Comparison of ENCODE assay signal across 11 mouse cellular contexts in the genomic region with DNA sequence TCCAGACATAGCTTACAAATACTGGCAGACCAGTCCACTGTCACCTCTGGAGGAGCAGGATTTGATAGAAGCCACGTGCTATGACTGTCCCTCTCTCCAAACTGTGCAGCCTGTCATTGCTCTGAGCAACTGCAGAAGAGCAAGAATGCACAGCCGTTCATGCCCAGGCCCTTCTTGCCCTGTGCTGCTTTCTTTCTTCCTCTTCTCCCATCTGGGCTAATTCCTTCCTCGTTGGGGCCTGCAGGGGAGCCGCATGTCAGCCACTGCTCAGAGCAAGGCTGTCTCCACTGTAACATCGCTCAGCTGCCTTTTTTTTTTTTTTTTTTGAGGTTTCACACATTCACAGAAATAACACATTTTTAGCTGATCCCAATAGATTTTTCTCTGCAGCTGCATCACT.
DNase-seq lines count a peak whose midpoint lies in the region; ATAC-seq and TF ChIP-seq lines count a peak whose summit lies in the region.
"Had no signal": no experiment of that assay in that cellular context is flagged by ENCODE, and none has a peak within 500 bp of the region (broad histone marks: within the 10 kb centered on the region; RNA-seq: fewer than 3 reads in every experiment).

No protein-coding gene starts in this region.

- no peak overlapping the region for H3K4me3 ChIP-seq in hindbrain, embryonic 14.5 days (replicated peaks; ENCODE audit: low read length)
- no peak overlapping the region for H3K4me3 ChIP-seq in hindbrain, embryonic 10.5 days
- H3K4me3 ChIP-seq in bone marrow macrophage, adult 2 months (ENCODE audit: insufficient read depth, low read length) = no peak overlapping the region
- no peak overlapping the region for H3K4me3 ChIP-seq in forebrain, embryonic 16.5 days (replicated peaks; ENCODE audit: low read length)
- H3K4me3 ChIP-seq in midbrain, embryonic 14.5 days (replicated peaks; ENCODE audit: low read depth, low read length) = no peak overlapping the region
- no peak overlapping the region for H3K4me3 ChIP-seq in kidney, embryonic 15.5 days (replicated peaks)
- H3K4me3 ChIP-seq: liver, embryonic 12.5 days had no signal

- H3K27me3 ChIP-seq in hindbrain, embryonic 14.5 days (ENCODE audit: control insufficient read depth, insufficient read depth, low read length) = no peaks in the 10 kb centered on the region
- no peaks in the 10 kb centered on the region for H3K27me3 ChIP-seq in hindbrain, embryonic 10.5 days (ENCODE audit: insufficient read depth, poor library complexity, severe bottlenecking)
- H3K27me3 ChIP-seq in forebrain, embryonic 16.5 days (replicated peaks; ENCODE audit: control insufficient read depth, insufficient read depth, low read length) = no peaks in the 10 kb centered on the region
- no peaks in the 10 kb centered on the region for H3K27me3 ChIP-seq in midbrain, embryonic 14.5 days (ENCODE audit: control insufficient read depth, insufficient read depth, low read length)
- no peaks in the 10 kb centered on the region for H3K27me3 ChIP-seq in kidney, embryonic 15.5 days
- H3K27me3 ChIP-seq: liver, embryonic 12.5 days had no signal

- peaks cover 26% of the 10 kb centered on the region for H3K4me1 ChIP-seq in hindbrain, embryonic 14.5 days (replicated peaks; ENCODE audit: control insufficient read depth, insufficient read depth, low read length)
- H3K4me1 ChIP-seq in hindbrain, embryonic 10.5 days (replicated peaks) = no peaks in the 10 kb centered on the region
- peaks cover 30% of the 10 kb centered on the region for H3K4me1 ChIP-seq in bone marrow macrophage, adult 2 months (ENCODE audit: control insufficient read depth, insufficient read depth, low read length)
- H3K4me1 ChIP-seq in forebrain, embryonic 16.5 days (replicated peaks; ENCODE audit: control insufficient read depth, insufficient read depth, low read length) = peaks cover 38% of the 10 kb centered on the region
- peaks cover 3% of the 10 kb centered on the region; the same call in 1 of the 2 replicates for H3K4me1 ChIP-seq in midbrain, embryonic 14.5 days (ENCODE audit: control insufficient read depth, insufficient read depth, low read length)
- H3K4me1 ChIP-seq in kidney, embryonic 15.5 days = 0 out of 2 replicates have a peak, but pooled peaks cover 6% of the 10 kb centered on the region
- H3K4me1 ChIP-seq: liver, embryonic 12.5 days had no signal

- TF ChIP-seq POLR2A in bone marrow macrophage, adult 2 months (IDR thresholded peaks at IDR 0.05; ENCODE audit: borderline replicate concordance, low read depth, low read length) = no peak

- no peak for DNase-seq in hindbrain, embryonic 14.5 days (ENCODE audit: low spot score)
- DNase-seq in hindbrain, embryonic 10.5 days (ENCODE audit: low spot score) = no peak
- peak; percentile 32 for DNase-seq in midbrain, embryonic 14.5 days
- no peak for DNase-seq in ovary, adult 18-20 months (ENCODE audit: low spot score)
- DNase-seq in cerebellum, adult 11 months = no peak
- DNase-seq: gastrocnemius, postnatal 10 days had no signal

- ATAC-seq in hindbrain, embryonic 14.5 days (ENCODE audit: low FRiP score) = 0 out of 2 replicates have a peak, but pooled peaks have one; percentile 44
- ATAC-seq in forebrain, embryonic 16.5 days = peak; percentile 80
- ATAC-seq in midbrain, embryonic 14.5 days (ENCODE audit: low FRiP score, low TSS enrichment) = no peak
- ATAC-seq in kidney, embryonic 15.5 days (replicated peaks; ENCODE audit: low FRiP score) = no peak
- ATAC-seq: CD4-positive, CD25-positive, alpha-beta regulatory T cell, adult 4 months; liver, embryonic 12.5 days had no signal

- peaks cover 39% of the 10 kb centered on the region for H3K36me3 ChIP-seq in hindbrain, embryonic 14.5 days (replicated peaks; ENCODE audit: control insufficient read depth, insufficient read depth)
- peaks cover 61% of the 10 kb centered on the region for H3K36me3 ChIP-seq in hindbrain, embryonic 10.5 days
- peaks cover 2% of the 10 kb centered on the region; the same call in 1 of the 2 replicates for H3K36me3 ChIP-seq in forebrain, embryonic 16.5 days (ENCODE audit: control insufficient read depth, insufficient read depth)
- H3K36me3 ChIP-seq in midbrain, embryonic 14.5 days (ENCODE audit: control insufficient read depth, insufficient read depth, low read length) = peaks cover 28% of the 10 kb centered on the region
- H3K36me3 ChIP-seq in kidney, embryonic 15.5 days = peaks cover 52% of the 10 kb centered on the region

- 31% methylated on average over 5 of the region's 5 CpGs for WGBS in hindbrain, embryonic 14.5 days
- WGBS in hindbrain, embryonic 10.5 days = 78% methylated on average over 5 of the region's 5 CpGs
- WGBS in forebrain, embryonic 16.5 days = 3% methylated on average over 5 of the region's 5 CpGs
- 33% methylated on average over 5 of the region's 5 CpGs for WGBS in midbrain, embryonic 14.5 days
- WGBS in kidney, embryonic 15.5 days = 44% methylated on average over 5 of the region's 5 CpGs

- H3K9me3 ChIP-seq in hindbrain, embryonic 14.5 days (ENCODE audit: control insufficient read depth, low read length) = no peaks in the 10 kb centered on the region
- no peaks in the 10 kb centered on the region for H3K9me3 ChIP-seq in hindbrain, embryonic 10.5 days
- no peaks in the 10 kb centered on the region for H3K9me3 ChIP-seq in forebrain, embryonic 16.5 days (ENCODE audit: control insufficient read depth, low read length)
- no peaks in the 10 kb centered on the region for H3K9me3 ChIP-seq in midbrain, embryonic 14.5 days (ENCODE audit: control insufficient read depth, low read length)
- no peaks in the 10 kb centered on the region for H3K9me3 ChIP-seq in kidney, embryonic 15.5 days (replicated peaks)
- H3K9me3 ChIP-seq: liver, embryonic 12.5 days had no signal

- TF ChIP-seq CTCF in bone marrow macrophage, adult 2 months (IDR thresholded peaks at IDR 0.05; ENCODE audit: low read depth, low read length) = no peak

- no peak overlapping the region for H3K9ac ChIP-seq in hindbrain, embryonic 14.5 days
- no peak overlapping the region for H3K9ac ChIP-seq in forebrain, embryonic 16.5 days (replicated peaks; ENCODE audit: low read depth, low read length)
- H3K9ac ChIP-seq in midbrain, embryonic 14.5 days (replicated peaks; ENCODE audit: low read length) = no peak overlapping the region
- no peak overlapping the region for H3K9ac ChIP-seq in kidney, embryonic 15.5 days
- H3K9ac ChIP-seq: liver, embryonic 12.5 days had no signal

- H3K4me2 ChIP-seq in hindbrain, embryonic 14.5 days (replicated peaks) = no peak overlapping the region
- H3K4me2 ChIP-seq in forebrain, embryonic 16.5 days (ENCODE audit: low read length) = no peak overlapping the region; the same call in 1 of the 2 replicates
- no peak overlapping the region for H3K4me2 ChIP-seq in midbrain, embryonic 14.5 days (ENCODE audit: low read length)
- H3K4me2 ChIP-seq in kidney, embryonic 15.5 days = no peak overlapping the region
- H3K4me2 ChIP-seq: liver, embryonic 12.5 days had no signal

- H3K27ac ChIP-seq in hindbrain, embryonic 14.5 days = 0 out of 2 replicates have a peak overlapping the region, but pooled peaks have one; percentile 38
- no peak overlapping the region for H3K27ac ChIP-seq in hindbrain, embryonic 10.5 days
- peak overlapping the region; percentile 93 for H3K27ac ChIP-seq in bone marrow macrophage, adult 2 months (ENCODE audit: insufficient read depth, low read depth, low read length)
- H3K27ac ChIP-seq in forebrain, embryonic 16.5 days (ENCODE audit: low read length) = peak overlapping the region; percentile 85
- H3K27ac ChIP-seq in midbrain, embryonic 14.5 days (replicated peaks; ENCODE audit: low read depth, low read length) = no peak overlapping the region
- H3K27ac ChIP-seq in kidney, embryonic 15.5 days = no peak overlapping the region
- H3K27ac ChIP-seq: liver, embryonic 12.5 days had no signal

Comparison
In these comparisons a context has a peak if more than half of its experiments do, and no peak if none do; other contexts are left out.
1. H3K27ac ChIP-seq: peak in hindbrain, embryonic 14.5 days (single experiment), bone marrow macrophage, adult 2 months (single experiment) and forebrain, embryonic 16.5 days (single experiment); none in hindbrain, embryonic 10.5 days (single experiment), midbrain, embryonic 14.5 days (single experiment) and kidney, embryonic 15.5 days (single experiment).
2. ATAC-seq: peak in hindbrain, embryonic 14.5 days (single experiment) and forebrain, embryonic 16.5 days (single experiment); none in midbrain, embryonic 14.5 days (single experiment) and kidney, embryonic 15.5 days (single experiment).